Mouse (Mus musculus): ENCODE results near the gene Ube2g2. TPM values are rescaled to one million over a fixed set of nuclear protein-coding genes. Genes with fewer than 3 reads are reported as not detected.

Ube2g2 gene
- total and polyA plus RNA-seq, 3 experiments: 53.5 to 80.9 (median 74.6) TPM

DNA sequence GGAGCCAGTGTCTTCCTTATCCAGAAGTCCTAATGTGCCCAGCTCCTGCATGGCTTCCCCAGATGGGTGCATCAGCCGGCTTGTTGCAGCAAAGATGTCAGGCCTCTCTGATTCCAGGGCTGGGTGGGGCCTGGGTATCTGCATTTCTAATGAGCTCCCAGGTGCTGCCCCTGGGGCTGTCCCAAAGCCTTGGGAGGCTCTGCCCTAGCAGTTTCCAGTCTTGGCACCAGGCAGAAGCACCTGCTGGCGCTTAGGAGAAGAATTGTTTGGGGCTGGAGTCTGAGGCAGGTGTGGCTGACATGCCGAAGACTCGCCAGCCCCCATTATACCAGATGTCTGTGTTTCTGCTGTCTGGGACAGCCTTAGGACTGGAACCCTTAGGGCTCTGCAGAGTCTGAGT, 48.6 kb downstream of the Ube2g2 start:
- H3K4me1 ChIP-seq (ENCODE audit: control insufficient read depth, insufficient read depth, low read length): peaks cover 1% of the 10 kb centered on the region; the same call in 1 of the 2 replicates
- WGBS: 82% methylated on average over 4 of the region's 4 CpGs
- intact Hi-C loops (cut with DNase I): no loop called here
- H3K27me3 ChIP-seq (ENCODE audit: control insufficient read depth, insufficient read depth, low read length): no peaks in the 10 kb centered on the region
- H3K4me3 ChIP-seq: no peak overlapping the region
- no peak for DNase-seq
- no peak overlapping the region for H3K9ac ChIP-seq (ENCODE audit: low read depth, low read length)
- H3K36me3 ChIP-seq (ENCODE audit: control insufficient read depth, insufficient read depth, low read length): no peaks in the 10 kb centered on the region
- H3K79me2 ChIP-seq (replicated peaks; ENCODE audit: control insufficient read depth, insufficient read depth, low read length): no peaks in the 10 kb centered on the region
- no peak overlapping the region for H3K27ac ChIP-seq
- no peak for TF ChIP-seq POLR2A (IDR thresholded peaks at IDR 0.05; ENCODE audit: insufficient read depth, low read depth, low read length)
- TF ChIP-seq CTCF (IDR thresholded peaks at IDR 0.05): no peak
- TF ChIP-seq EP300 (IDR thresholded peaks at IDR 0.05; ENCODE audit: insufficient read depth, low read depth, low read length): no peak

DNA sequence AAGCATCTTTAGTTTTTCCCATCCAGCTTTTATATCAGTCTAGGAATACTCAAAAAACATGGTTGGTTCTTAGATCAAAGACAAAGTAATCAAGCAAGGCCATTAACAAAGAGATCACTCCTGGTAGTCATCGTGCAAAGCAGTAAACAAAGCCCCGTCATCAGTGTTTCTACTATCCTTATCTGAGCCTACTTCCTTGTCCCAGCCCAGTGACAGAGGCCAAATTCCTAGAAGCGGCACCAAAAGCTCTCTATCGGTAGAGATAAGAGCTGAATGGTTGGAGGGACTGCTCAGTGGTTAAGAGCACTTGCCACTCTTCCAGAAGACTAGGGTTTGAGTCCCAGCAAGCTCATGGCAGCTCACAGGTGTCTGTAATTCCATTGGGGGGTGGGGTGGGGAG, 49.4 kb downstream of the Ube2g2 start:
- H3K4me1 ChIP-seq (ENCODE audit: control insufficient read depth, insufficient read depth, low read length): no peaks in the 10 kb centered on the region; the same call in 1 of the 2 replicates
- no peak overlapping the region for H3K4me3 ChIP-seq
- DNase-seq: no peak
- no peaks in the 10 kb centered on the region for H3K36me3 ChIP-seq (ENCODE audit: control insufficient read depth, insufficient read depth, low read length)
- no peaks in the 10 kb centered on the region for H3K27me3 ChIP-seq (ENCODE audit: control insufficient read depth, insufficient read depth, low read length)
- TF ChIP-seq POLR2A (IDR thresholded peaks at IDR 0.05; ENCODE audit: insufficient read depth, low read depth, low read length): no peak
- TF ChIP-seq CTCF (IDR thresholded peaks at IDR 0.05): no peak
- TF ChIP-seq EP300 (IDR thresholded peaks at IDR 0.05; ENCODE audit: insufficient read depth, low read depth, low read length): no peak
- intact Hi-C loops (cut with DNase I): no loop called here
- WGBS: 17% methylated on average over 4 of the region's 4 CpGs
- H3K9ac ChIP-seq (ENCODE audit: low read depth, low read length): no peak overlapping the region
- no peaks in the 10 kb centered on the region for H3K79me2 ChIP-seq (replicated peaks; ENCODE audit: control insufficient read depth, insufficient read depth, low read length)
- no peak overlapping the region for H3K27ac ChIP-seq

DNA sequence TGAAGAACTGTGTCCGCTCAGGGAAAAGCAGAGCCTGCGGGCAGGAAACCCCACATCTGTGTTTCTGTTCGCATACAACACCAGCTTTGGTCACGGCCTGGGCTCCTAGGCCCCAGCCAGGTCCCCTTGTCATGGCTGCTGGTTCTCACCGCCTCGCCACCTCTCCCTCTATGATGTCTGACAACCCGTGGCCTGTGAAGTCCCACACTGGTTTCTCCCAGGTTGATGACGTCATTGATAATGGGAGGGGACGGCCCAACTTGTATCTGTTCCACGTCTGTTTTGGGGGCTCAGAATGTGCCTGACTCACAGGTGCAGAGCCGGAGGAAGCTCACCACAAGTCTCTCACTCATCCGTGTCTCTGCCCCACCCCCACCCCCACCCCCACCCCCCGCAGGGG, 51.7 kb downstream of the Ube2g2 start:
- TF ChIP-seq CTCF (IDR thresholded peaks at IDR 0.05): no peak
- TF ChIP-seq EP300 (IDR thresholded peaks at IDR 0.05; ENCODE audit: insufficient read depth, low read depth, low read length): no peak
- no peak for TF ChIP-seq POLR2A (IDR thresholded peaks at IDR 0.05; ENCODE audit: insufficient read depth, low read depth, low read length)
- no peak overlapping the region for H3K4me3 ChIP-seq
- H3K9ac ChIP-seq (ENCODE audit: low read depth, low read length): no peak overlapping the region
- intact Hi-C loops (cut with DNase I): no loop called here
- peaks cover 6% of the 10 kb centered on the region for H3K27me3 ChIP-seq (ENCODE audit: control insufficient read depth, insufficient read depth, low read length)
- no peaks in the 10 kb centered on the region for H3K36me3 ChIP-seq (ENCODE audit: control insufficient read depth, insufficient read depth, low read length)
- no peak overlapping the region for H3K27ac ChIP-seq
- 60% methylated on average over 13 of the region's 13 CpGs for WGBS
- no peaks in the 10 kb centered on the region for H3K4me1 ChIP-seq (ENCODE audit: control insufficient read depth, insufficient read depth, low read length)
- no peak for DNase-seq
- H3K79me2 ChIP-seq (replicated peaks; ENCODE audit: control insufficient read depth, insufficient read depth, low read length): no peaks in the 10 kb centered on the region

DNA sequence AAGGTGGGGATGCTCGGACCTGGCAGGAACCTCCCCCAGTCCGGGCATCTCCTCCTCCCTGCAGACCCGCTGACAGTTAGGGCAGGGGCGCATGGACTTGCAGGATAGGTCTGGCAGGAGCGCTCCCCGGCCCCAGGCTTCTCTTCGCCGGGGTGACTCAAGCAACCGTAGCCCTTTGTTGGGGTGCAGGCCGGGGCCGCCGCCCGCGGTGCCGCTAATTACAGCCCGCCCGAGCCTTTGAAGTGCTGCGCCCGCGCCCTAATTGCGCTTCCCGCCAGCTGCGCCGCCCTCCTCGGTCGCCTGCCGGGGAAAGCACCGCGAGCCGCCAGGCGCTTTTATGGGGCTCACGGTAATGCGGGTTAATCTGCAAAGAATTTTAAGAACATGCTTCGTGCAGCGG, 55.5 kb downstream of the Ube2g2 start:
- WGBS: 1% methylated on average over 35 of the region's 35 CpGs
- no peaks in the 10 kb centered on the region for H3K4me1 ChIP-seq (ENCODE audit: control insufficient read depth, insufficient read depth, low read length)
- no peak overlapping the region for H3K27ac ChIP-seq
- no peaks in the 10 kb centered on the region for H3K79me2 ChIP-seq (replicated peaks; ENCODE audit: control insufficient read depth, insufficient read depth, low read length)
- no peak overlapping the region for H3K4me3 ChIP-seq
- DNase-seq: no peak
- intact Hi-C loops (cut with DNase I): no loop called here
- H3K36me3 ChIP-seq (ENCODE audit: control insufficient read depth, insufficient read depth, low read length): no peaks in the 10 kb centered on the region
- no peak overlapping the region for H3K9ac ChIP-seq (ENCODE audit: low read depth, low read length)
- TF ChIP-seq CTCF (IDR thresholded peaks at IDR 0.05) (no peak), POLR2A (IDR thresholded peaks at IDR 0.05; ENCODE audit: insufficient read depth, low read depth, low read length) (no peak), EP300 (IDR thresholded peaks at IDR 0.05; ENCODE audit: insufficient read depth, low read depth, low read length) (no peak)
- H3K27me3 ChIP-seq (ENCODE audit: control insufficient read depth, insufficient read depth, low read length): peaks cover 6% of the 10 kb centered on the region

DNA sequence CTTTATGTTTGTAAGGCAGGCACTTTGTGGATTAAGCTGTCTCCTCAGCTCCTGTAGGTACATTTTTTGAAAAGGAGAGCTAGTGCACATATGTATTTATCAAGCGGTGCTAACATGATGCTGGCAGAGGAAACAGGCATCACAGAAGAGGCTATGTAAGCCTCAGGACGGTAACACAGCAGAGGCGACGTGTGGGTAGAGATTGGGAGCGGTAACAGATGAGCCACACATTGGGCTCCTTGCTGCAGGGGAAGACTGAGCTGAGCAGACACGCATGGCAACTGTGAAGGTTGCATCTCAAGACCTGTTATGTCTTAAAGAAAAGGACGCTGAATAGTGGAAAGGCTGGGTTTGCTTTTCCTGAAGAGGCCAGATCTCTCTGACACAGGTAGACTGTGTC, 60.9 kb downstream of the Ube2g2 start:
- Histone ChIP-seq H3K36me3 (ENCODE audit: control insufficient read depth, insufficient read depth, low read length) (no peaks in the 10 kb centered on the region), H3K4me1 (ENCODE audit: control insufficient read depth, insufficient read depth, low read length) (no peaks in the 10 kb centered on the region), H3K9ac (ENCODE audit: low read depth, low read length) (no peak overlapping the region), H3K27ac (no peak overlapping the region), H3K27me3 (ENCODE audit: control insufficient read depth, insufficient read depth, low read length) (no peaks in the 10 kb centered on the region; the same call in none of the 2 replicates), H3K79me2 (replicated peaks; ENCODE audit: control insufficient read depth, insufficient read depth, low read length) (no peaks in the 10 kb centered on the region), H3K4me3 (no peak overlapping the region)
- intact Hi-C loops (cut with DNase I): no loop called here
- TF ChIP-seq CTCF (IDR thresholded peaks at IDR 0.05): no peak
- TF ChIP-seq POLR2A (IDR thresholded peaks at IDR 0.05; ENCODE audit: insufficient read depth, low read depth, low read length): no peak
- no peak for TF ChIP-seq EP300 (IDR thresholded peaks at IDR 0.05; ENCODE audit: insufficient read depth, low read depth, low read length)
- no peak for DNase-seq
- 65% methylated on average over 7 of the region's 7 CpGs for WGBS

DNA sequence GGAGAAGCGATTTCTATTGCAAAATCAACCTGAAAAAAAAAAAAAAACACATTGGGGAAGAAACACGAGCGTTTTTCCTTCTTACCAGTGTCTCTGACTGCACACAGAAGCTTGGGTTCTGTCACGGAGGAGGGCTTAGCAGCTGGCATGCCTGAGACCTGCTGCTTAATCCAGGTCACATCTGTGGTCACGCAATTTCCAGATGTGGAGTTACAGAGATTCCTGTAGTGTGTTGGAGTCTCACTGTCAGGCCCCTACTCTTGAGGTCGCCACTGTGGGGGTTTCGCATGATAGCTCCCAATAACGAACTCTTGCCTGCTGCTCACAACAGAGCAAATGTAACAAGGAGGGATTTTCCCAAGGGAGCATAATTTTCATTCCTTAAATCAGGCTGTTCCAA, 62.1 kb downstream of the Ube2g2 start:
- intact Hi-C loops (cut with DNase I): no loop called here
- TF ChIP-seq POLR2A (IDR thresholded peaks at IDR 0.05; ENCODE audit: insufficient read depth, low read depth, low read length): no peak
- no peak for TF ChIP-seq CTCF (IDR thresholded peaks at IDR 0.05)
- no peak for TF ChIP-seq EP300 (IDR thresholded peaks at IDR 0.05; ENCODE audit: insufficient read depth, low read depth, low read length)
- H3K4me3 ChIP-seq: no peak overlapping the region
- no peak overlapping the region for H3K27ac ChIP-seq
- no peaks in the 10 kb centered on the region for H3K79me2 ChIP-seq (replicated peaks; ENCODE audit: control insufficient read depth, insufficient read depth, low read length)
- no peak overlapping the region for H3K9ac ChIP-seq (ENCODE audit: low read depth, low read length)
- no peak for DNase-seq
- no peaks in the 10 kb centered on the region for H3K36me3 ChIP-seq (ENCODE audit: control insufficient read depth, insufficient read depth, low read length)
- WGBS: 31% methylated on average over 8 of the region's 8 CpGs
- H3K4me1 ChIP-seq (ENCODE audit: control insufficient read depth, insufficient read depth, low read length): no peaks in the 10 kb centered on the region
- H3K27me3 ChIP-seq (ENCODE audit: control insufficient read depth, insufficient read depth, low read length): no peaks in the 10 kb centered on the region; the same call in none of the 2 replicates
